ENCODE assay signal across 27 mouse cellular contexts in genomic region chr7:80634741-80635140, GRCm38 (mm10). TPM values are rescaled to one million over a fixed set of nuclear protein-coding genes. Genes with fewer than 3 reads are reported as not detected.
DNase-seq lines count a peak whose midpoint lies in the region; ATAC-seq lines count a peak whose summit lies in the region.
"Had no signal": no experiment of that assay in that cellular context is flagged by ENCODE, and none has a peak within 500 bp of the region (broad histone marks: within the 10 kb centered on the region; RNA-seq: fewer than 3 reads in every experiment).

No protein-coding gene starts in this region.

- no peak for DNase-seq in forebrain, embryonic 10.5 days (ENCODE audit: extremely low spot score, low spot score)
- DNase-seq in hindbrain, embryonic 10.5 days (ENCODE audit: low spot score) = no peak
- DNase-seq in thymus, postnatal 0 days (ENCODE audit: low spot score) = peak; percentile 35
- no peak for DNase-seq in thymus, postnatal 14 days
- DNase-seq in urinary bladder, postnatal 10 days (ENCODE audit: low spot score) = no peak
- DNase-seq in cerebellum, postnatal 25 days = no peak
- DNase-seq: adrenal gland, postnatal 14 days; forebrain, postnatal 0 days; gastrocnemius, postnatal 25 days; heart, postnatal 10 days; kidney, adult 11 months; kidney, postnatal 4 days; left cerebral cortex, postnatal 4 days; lung, embryonic 14.5 days; lung, postnatal 36 days; right cerebral cortex, postnatal 14 days; thymus, adult 2 months had no signal

- H3K9ac ChIP-seq in forebrain, embryonic 15.5 days (replicated peaks) = no peak overlapping the region
- no peak overlapping the region for H3K9ac ChIP-seq in hindbrain, embryonic 15.5 days
- H3K9ac ChIP-seq: forebrain, postnatal 0 days; limb, embryonic 15.5 days; liver, embryonic 14.5 days; lung, embryonic 14.5 days; midbrain, embryonic 15.5 days had no signal

- 0 out of 2 replicates have a peak overlapping the region, but pooled peaks have one; percentile 0 for H3K27ac ChIP-seq in forebrain, embryonic 15.5 days (replicated peaks)
- H3K27ac ChIP-seq in forebrain, embryonic 10.5 days = no peak overlapping the region
- peak overlapping the region; percentile 18; the same call in 1 of the 2 replicates for H3K27ac ChIP-seq in hindbrain, embryonic 15.5 days (replicated peaks)
- H3K27ac ChIP-seq in hindbrain, embryonic 10.5 days = no peak overlapping the region
- H3K27ac ChIP-seq: embryonic facial prominence, embryonic 10.5 days; limb, embryonic 15.5 days; liver, embryonic 14.5 days; midbrain, embryonic 15.5 days; stomach, postnatal 0 days had no signal

- no peaks in the 10 kb centered on the region for H3K9me3 ChIP-seq in forebrain, embryonic 15.5 days
- H3K9me3 ChIP-seq in forebrain, embryonic 10.5 days = no peaks in the 10 kb centered on the region
- H3K9me3 ChIP-seq in hindbrain, embryonic 15.5 days = no peaks in the 10 kb centered on the region
- H3K9me3 ChIP-seq in hindbrain, embryonic 10.5 days = no peaks in the 10 kb centered on the region
- H3K9me3 ChIP-seq: embryonic facial prominence, embryonic 10.5 days; limb, embryonic 15.5 days; megakaryocyte, embryonic 14.5 days; midbrain, embryonic 15.5 days had no signal

- H3K4me3 ChIP-seq in forebrain, embryonic 15.5 days = no peak overlapping the region
- no peak overlapping the region for H3K4me3 ChIP-seq in forebrain, embryonic 10.5 days
- no peak overlapping the region for H3K4me3 ChIP-seq in hindbrain, embryonic 15.5 days
- H3K4me3 ChIP-seq in hindbrain, embryonic 10.5 days = no peak overlapping the region
- H3K4me3 ChIP-seq: embryonic facial prominence, embryonic 10.5 days; limb, embryonic 15.5 days; midbrain, embryonic 15.5 days; myocyte had no signal

- H3K27me3 ChIP-seq in forebrain, embryonic 15.5 days = no peaks in the 10 kb centered on the region
- H3K27me3 ChIP-seq in forebrain, embryonic 10.5 days (ENCODE audit: poor library complexity, severe bottlenecking) = no peaks in the 10 kb centered on the region
- no peaks in the 10 kb centered on the region for H3K27me3 ChIP-seq in hindbrain, embryonic 15.5 days
- no peaks in the 10 kb centered on the region for H3K27me3 ChIP-seq in hindbrain, embryonic 10.5 days (ENCODE audit: insufficient read depth, poor library complexity, severe bottlenecking)
- H3K27me3 ChIP-seq: CH12.LX; limb, embryonic 15.5 days; megakaryocyte, embryonic 14.5 days; midbrain, embryonic 15.5 days had no signal

- H3K4me1 ChIP-seq in forebrain, embryonic 15.5 days = peaks cover 11% of the 10 kb centered on the region; the same call in 1 of the 2 replicates
- peaks cover 27% of the 10 kb centered on the region for H3K4me1 ChIP-seq in forebrain, embryonic 10.5 days
- peaks cover 46% of the 10 kb centered on the region for H3K4me1 ChIP-seq in hindbrain, embryonic 15.5 days (replicated peaks)
- H3K4me1 ChIP-seq in hindbrain, embryonic 10.5 days (replicated peaks) = peaks cover 26% of the 10 kb centered on the region

- WGBS in forebrain, embryonic 15.5 days = 85% methylated on average over 9 of the region's 9 CpGs
- WGBS in forebrain, embryonic 10.5 days = 90% methylated on average over 9 of the region's 9 CpGs
- 64% methylated on average over 9 of the region's 9 CpGs for WGBS in hindbrain, embryonic 15.5 days
- 88% methylated on average over 9 of the region's 9 CpGs for WGBS in hindbrain, embryonic 10.5 days

- no peaks in the 10 kb centered on the region for H3K36me3 ChIP-seq in forebrain, embryonic 15.5 days
- H3K36me3 ChIP-seq in forebrain, embryonic 10.5 days (replicated peaks) = no peaks in the 10 kb centered on the region
- H3K36me3 ChIP-seq in hindbrain, embryonic 15.5 days = no peaks in the 10 kb centered on the region
- no peaks in the 10 kb centered on the region for H3K36me3 ChIP-seq in hindbrain, embryonic 10.5 days
- H3K36me3 ChIP-seq: embryonic facial prominence, embryonic 10.5 days; limb, embryonic 15.5 days; midbrain, embryonic 15.5 days had no signal

- ATAC-seq in forebrain, embryonic 15.5 days (replicated peaks) = no peak
- no peak for ATAC-seq in hindbrain, embryonic 15.5 days (ENCODE audit: low FRiP score, low read depth)
- ATAC-seq: forebrain, postnatal 0 days; midbrain, embryonic 15.5 days had no signal

- no peak overlapping the region for H3K4me2 ChIP-seq in forebrain, embryonic 15.5 days (replicated peaks)
- no peak overlapping the region for H3K4me2 ChIP-seq in hindbrain, embryonic 15.5 days
- H3K4me2 ChIP-seq: limb, embryonic 15.5 days; lung, embryonic 14.5 days; midbrain, embryonic 15.5 days had no signal

RNA-seq across cellular contexts. Expression of gene Crtc3, which starts 53.9 kb away (rescaled TPM):
- 17.0 and 20.9 TPM in 2 replicates for polyA plus RNA-seq in forebrain, embryonic 15.5 days (2015; fragmentation: Nextera tagmentation; extraction: Ambion mirVana)
- polyA plus RNA-seq in forebrain, embryonic 10.5 days (2016; fragmentation: Nextera tagmentation; extraction: Ambion mirVana) = 7.8 and 9.3 TPM in 2 replicates
- polyA plus RNA-seq in hindbrain, embryonic 15.5 days (2015; fragmentation: Nextera tagmentation; extraction: Ambion mirVana) = 16.7 and 17.7 TPM in 2 replicates
- polyA plus RNA-seq in hindbrain, embryonic 10.5 days (2016; fragmentation: Nextera tagmentation; extraction: Ambion mirVana) = 8.1 and 10.1 TPM in 2 replicates
- polyA plus RNA-seq in thymus, postnatal 0 days (2015; fragmentation: Nextera tagmentation; extraction: Ambion mirVana) = 18.8 and 19.0 TPM in 2 replicates

Comparison
In these comparisons a context has a peak if more than half of its experiments do, and no peak if none do; other contexts are left out.
1. H3K27ac ChIP-seq: peak in forebrain, embryonic 15.5 days (single experiment) and hindbrain, embryonic 15.5 days (single experiment); none in forebrain, embryonic 10.5 days (single experiment) and hindbrain, embryonic 10.5 days (single experiment).